Mouse (Mus musculus) thymus, adult 2 months (tissue): Measurements from ENCODE around the gene Samd5.

Experiments used
- CTCF ChIP-seq: fragments of 200-500 bp; IDR thresholded peaks from 2 replicates; pipeline ENCODE4 v1.5.1; 2012; ENCODE audit warnings: mild to moderate bottlenecking, control low read depth, low read length, moderate library complexity, borderline replicate concordance; ENCODE audit not compliant: control insufficient read depth, poor library complexity, insufficient read depth; ENCODE audit errors: extremely low read depth
- POLR2A ChIP-seq: fragments of 200-500 bp; IDR thresholded peaks from 2 replicates; pipeline ENCODE4 v1.6.1; 2012; ENCODE audit warnings: mild to moderate bottlenecking, low read length, control low read depth, moderate library complexity; ENCODE audit not compliant: control insufficient read depth, poor library complexity, insufficient read depth; ENCODE audit errors: extremely low read depth

GRCm38 (mm10) chr10:9642077-9642476 is 32.9 kb downstream of the Samd5 start:
- no peak for TF ChIP-seq CTCF
- no peak for TF ChIP-seq POLR2A
